Mouse (Mus musculus) MEL (cell line): ENCODE data around the gene Pum1.

Experiments used
- CTCF ChIP-seq, 3 experiments: IDR thresholded peaks in 2 of 3; conservative IDR thresholded peaks in 1 of 3; 2 replicates each; pipeline ENCODE4 v1.5.1; 2011 to 2012; ENCODE audit warnings: low read length in 3 of 3, low read depth in 2 of 3, mild to moderate bottlenecking in 2 of 3, improper control_type of control experiment in 1 of 3, inconsistent platforms in 1 of 3, mixed read lengths in 1 of 3, moderate library complexity in 1 of 3; ENCODE audit not compliant: control insufficient read depth in 1 of 3, insufficient read depth in 1 of 3, poor library complexity in 1 of 3, severe bottlenecking in 1 of 3
- EP300 ChIP-seq, 2 experiments: IDR thresholded peaks; 2 replicates each; pipeline ENCODE4 v1.6.1; 2011; ENCODE audit warnings: improper control_type of control experiment in 2 of 2, low read length in 2 of 2, low read depth in 1 of 2, mild to moderate bottlenecking in 1 of 2
- GATA1 ChIP-seq: IDR thresholded peaks from 2 replicates; pipeline ENCODE4 v1.6.1; 2011; ENCODE audit warnings: low read depth, low read length, improper control_type of control experiment
- MAZ ChIP-seq: IDR thresholded peaks from 2 replicates; pipeline ENCODE4 v1.6.1; 2012; ENCODE audit warnings: low read depth, mild to moderate bottlenecking, inconsistent platforms, low read length, improper control_type of control experiment
- POLR2A ChIP-seq, 2 experiments: IDR thresholded peaks; 2 replicates each; pipeline ENCODE4 v1.6.1; 2011 to 2012; ENCODE audit warnings: low read length in 2 of 2, mild to moderate bottlenecking in 2 of 2, control low read depth in 1 of 2, improper control_type of control experiment in 1 of 2, low read depth in 1 of 2, moderate library complexity in 1 of 2; ENCODE audit not compliant: control insufficient read depth in 1 of 2, insufficient read depth in 1 of 2, poor library complexity in 1 of 2
- TBP ChIP-seq: IDR thresholded peaks from 2 replicates; pipeline ENCODE4 v1.8.0; 2011; ENCODE audit warnings: low read depth, low read length, improper control_type of control experiment
- USF2 ChIP-seq, 2 experiments: IDR thresholded peaks; 2 replicates each; pipeline ENCODE4 v1.6.1; 2011 to 2012; ENCODE audit warnings: improper control_type of control experiment in 2 of 2, low read length in 2 of 2, borderline replicate concordance in 1 of 2, inconsistent platforms in 1 of 2, low read depth in 1 of 2, mild to moderate bottlenecking in 1 of 2; ENCODE audit not compliant: insufficient read depth in 1 of 2
- ZNF384 ChIP-seq: IDR thresholded peaks from 2 replicates; pipeline ENCODE4 v1.6.1; 2012; ENCODE audit warnings: low read depth, mild to moderate bottlenecking, inconsistent platforms, low read length, improper control_type of control experiment

DNA sequence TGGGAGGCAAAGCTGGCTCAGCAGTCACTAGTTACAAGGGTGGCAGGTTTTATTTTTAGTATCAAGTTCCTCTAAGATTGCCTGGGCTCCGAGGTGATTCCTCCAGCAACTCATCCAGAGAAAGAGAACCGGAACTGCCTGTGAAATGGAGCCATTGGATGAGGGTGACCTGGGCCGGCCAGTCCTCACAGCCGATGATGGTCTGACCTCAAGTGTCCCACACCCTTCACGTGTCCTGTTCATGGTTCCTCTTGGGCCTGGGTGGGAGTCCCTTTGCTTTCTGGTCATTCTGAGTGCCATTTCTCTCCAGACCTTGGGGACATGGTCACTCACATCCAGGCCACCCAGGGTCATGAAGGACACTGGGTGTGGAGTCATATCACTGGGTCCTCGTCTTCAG lies 137.0 kb downstream of the Pum1 start:
- TF ChIP-seq POLR2A (IDR thresholded peaks at IDR 0.05; ENCODE audit: control insufficient read depth in 1 of 2, insufficient read depth in 1 of 2, low read depth in 1 of 2, low read length in 2 of 2, poor library complexity in 1 of 2): no peak
- no peak for TF ChIP-seq USF2 (IDR thresholded peaks at IDR 0.05; ENCODE audit: borderline replicate concordance in 1 of 2, insufficient read depth in 1 of 2, low read depth in 1 of 2, low read length in 2 of 2)
- TF ChIP-seq MAZ: no peak
- TF ChIP-seq ZNF384: no peak
- TF ChIP-seq GATA1: no peak
- no peak for TF ChIP-seq CTCF (IDR thresholded peaks at IDR 0.05 in 2 of 3, conservative IDR thresholded peaks at IDR 0.05 in 1 of 3; ENCODE audit: control insufficient read depth in 1 of 3, insufficient read depth in 1 of 3, low read depth in 2 of 3, low read length in 3 of 3, poor library complexity in 1 of 3, severe bottlenecking in 1 of 3)
- TF ChIP-seq EP300 (IDR thresholded peaks at IDR 0.05; ENCODE audit: low read depth in 1 of 2, low read length in 2 of 2): no peak
- no peak for TF ChIP-seq TBP
